Mouse (Mus musculus): ENCODE data around the gene Slc9a9. TPM values are rescaled to one million over a fixed set of nuclear protein-coding genes. Genes with fewer than 3 reads are reported as not detected.

The Slc9a9 gene
- total RNA-seq (2023; ENCODE audit: inconsistent age) = 7.3 to 9.0 TPM (median 8.8 TPM) in 4 replicates

DNA sequence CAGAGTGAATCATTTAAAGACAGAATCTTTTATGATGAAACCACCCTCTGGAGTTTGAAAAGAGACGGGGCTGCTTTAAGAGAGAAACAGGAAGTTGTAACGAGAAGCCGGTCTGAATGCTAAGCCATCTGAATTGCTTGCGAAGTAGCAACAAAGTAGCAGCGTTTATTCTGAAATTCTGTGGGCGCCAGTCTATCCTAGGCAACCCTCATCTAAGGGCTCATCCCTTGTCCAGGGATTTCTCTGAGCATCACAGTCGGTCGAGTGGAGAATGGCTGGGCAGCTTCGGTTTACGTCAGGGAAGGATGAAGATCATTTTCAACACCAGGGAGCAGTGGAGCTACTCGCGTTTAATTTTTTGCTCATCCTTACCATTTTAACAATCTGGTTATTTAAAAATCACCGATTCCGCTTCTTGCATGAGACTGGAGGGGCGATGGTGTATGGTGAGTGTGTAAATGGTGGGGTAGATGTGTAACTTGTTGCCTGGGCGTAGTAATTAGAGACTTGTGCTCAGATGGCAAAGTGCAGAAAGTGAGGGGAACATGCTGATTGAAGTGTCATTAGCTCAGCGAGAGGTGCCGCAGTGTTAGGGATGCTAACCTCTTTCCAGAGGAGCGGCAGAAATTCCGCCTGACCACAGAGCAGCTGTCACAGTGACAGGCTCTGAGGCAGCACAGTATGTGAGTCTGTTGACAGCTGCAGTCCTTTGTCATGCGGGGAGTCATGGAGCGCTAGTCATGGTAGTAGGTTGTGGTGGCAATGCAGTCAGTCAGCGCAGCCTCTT, at the start of gene Slc9a9:
Slc9a9 (plus strand) TSS at position 119 of the 787 bp plus-strand sequence.

Other genes starting within 250 kb of the Slc9a9 start
- gene 1190002N15Rik, start 131.8 kb upstream of the Slc9a9 start, total RNA-seq (2023; ENCODE audit: inconsistent age) = 5.6 to 6.8 TPM (median 6.0 TPM) in 4 replicates